In the genomic region with DNA sequence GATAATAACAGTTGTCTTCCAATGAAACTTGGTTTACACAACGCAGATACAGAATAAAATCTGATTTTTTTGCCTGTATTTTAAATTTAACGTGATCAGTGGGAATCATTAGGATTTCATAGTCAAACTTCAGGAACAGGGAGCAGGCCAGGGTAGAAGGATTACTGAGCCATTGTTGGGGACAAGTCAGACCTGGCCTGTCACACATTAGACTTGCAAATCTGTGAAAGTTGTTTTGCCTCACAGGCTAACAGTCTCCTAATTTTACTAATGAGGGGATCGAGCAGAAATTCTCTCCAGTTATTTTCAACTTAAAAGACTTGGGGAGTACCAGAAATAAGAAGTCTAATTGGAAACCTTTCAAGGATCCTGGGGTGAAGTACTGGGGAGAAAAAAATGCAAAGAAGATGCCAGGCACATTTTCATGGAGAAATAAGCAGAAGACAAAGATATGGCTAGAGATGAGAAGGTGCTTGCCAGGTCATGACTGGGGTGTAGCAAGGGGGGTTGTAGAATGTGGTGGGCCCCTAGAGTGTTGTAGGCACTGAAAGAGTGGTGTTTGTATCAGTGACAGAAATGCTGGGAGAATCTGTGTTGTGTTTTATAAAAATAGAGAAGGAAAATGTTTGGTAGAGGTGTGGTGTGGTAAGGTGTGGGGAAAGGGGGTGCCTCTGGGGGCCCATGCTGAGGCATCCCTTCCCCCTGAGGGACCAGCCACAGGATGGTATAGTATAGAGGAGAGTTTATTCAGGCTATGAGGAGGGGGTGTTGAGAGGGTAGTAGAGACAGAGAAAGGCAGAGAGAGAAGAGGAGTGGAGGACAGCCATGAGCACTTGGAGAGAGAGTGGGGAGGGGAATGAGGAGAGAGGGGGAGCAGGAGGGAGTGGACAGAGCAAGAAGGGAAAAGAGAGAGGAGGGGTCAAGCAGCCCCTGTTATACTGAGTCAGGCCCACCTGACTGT, we compare ENCODE assay signal across 25 mouse cellular contexts.
DNase-seq lines count a peak whose midpoint lies in the region; ATAC-seq lines count a peak whose summit lies in the region.
"Had no signal": no experiment of that assay in that cellular context is flagged by ENCODE, and none has a peak within 500 bp of the region (broad histone marks: within the 10 kb centered on the region; RNA-seq: fewer than 3 reads in every experiment).

No protein-coding gene starts in this region.

- no peak overlapping the region for H3K4me2 ChIP-seq in midbrain, embryonic 13.5 days (replicated peaks)
- no peak overlapping the region for H3K4me2 ChIP-seq in midbrain, embryonic 15.5 days
- H3K4me2 ChIP-seq in forebrain, embryonic 13.5 days, result no peak overlapping the region
- no peak overlapping the region for H3K4me2 ChIP-seq in midbrain, embryonic 16.5 days (ENCODE audit: low read length)
- H3K4me2 ChIP-seq: heart, embryonic 13.5 days; limb, embryonic 15.5 days; lung, embryonic 14.5 days; neural tube, embryonic 12.5 days had no signal

- ATAC-seq in frontal cortex, adult (ENCODE audit: low TSS enrichment), result 0 out of 2 replicates have a peak, but pooled peaks have one; percentile 47
- ATAC-seq in midbrain, embryonic 13.5 days, result peak; percentile 55; the same call in 1 of the 2 replicates
- no peak; the same call in 1 of the 2 replicates for ATAC-seq in midbrain, embryonic 15.5 days (replicated peaks)
- peak; percentile 88 for ATAC-seq in forebrain, embryonic 13.5 days
- ATAC-seq in midbrain, embryonic 16.5 days, result peak; percentile 71; the same call in 1 of the 2 replicates

- no peaks in the 10 kb centered on the region for H3K27me3 ChIP-seq in midbrain, embryonic 13.5 days
- H3K27me3 ChIP-seq in midbrain, embryonic 15.5 days (replicated peaks), result no peaks in the 10 kb centered on the region
- H3K27me3 ChIP-seq in forebrain, embryonic 13.5 days, result no peaks in the 10 kb centered on the region
- H3K27me3 ChIP-seq in midbrain, embryonic 16.5 days (ENCODE audit: control insufficient read depth, insufficient read depth, low read depth, low read length), result no peaks in the 10 kb centered on the region
- H3K27me3 ChIP-seq: heart, embryonic 13.5 days; limb, embryonic 15.5 days; megakaryocyte, embryonic 14.5 days; neural tube, embryonic 12.5 days had no signal

- no peak overlapping the region for H3K9ac ChIP-seq in midbrain, embryonic 13.5 days (replicated peaks)
- no peak overlapping the region for H3K9ac ChIP-seq in midbrain, embryonic 15.5 days
- no peak overlapping the region for H3K9ac ChIP-seq in forebrain, embryonic 13.5 days
- no peak overlapping the region for H3K9ac ChIP-seq in midbrain, embryonic 16.5 days (ENCODE audit: low read depth, low read length)
- H3K9ac ChIP-seq: heart, embryonic 13.5 days; limb, embryonic 15.5 days; liver, embryonic 14.5 days; lung, embryonic 14.5 days; neural tube, embryonic 12.5 days had no signal

- H3K4me3 ChIP-seq in midbrain, embryonic 13.5 days (replicated peaks), result no peak overlapping the region
- H3K4me3 ChIP-seq in midbrain, embryonic 15.5 days, result no peak overlapping the region
- no peak overlapping the region for H3K4me3 ChIP-seq in forebrain, embryonic 13.5 days
- no peak overlapping the region for H3K4me3 ChIP-seq in midbrain, embryonic 16.5 days (ENCODE audit: low read depth, low read length)
- H3K4me3 ChIP-seq: embryonic facial prominence, embryonic 10.5 days; heart, adult 2 months; heart, embryonic 13.5 days; limb, embryonic 15.5 days; megakaryocyte, embryonic 14.5 days; neural tube, embryonic 12.5 days had no signal

- no peaks in the 10 kb centered on the region for H3K36me3 ChIP-seq in midbrain, embryonic 13.5 days
- no peaks in the 10 kb centered on the region for H3K36me3 ChIP-seq in midbrain, embryonic 15.5 days (replicated peaks)
- no peaks in the 10 kb centered on the region for H3K36me3 ChIP-seq in forebrain, embryonic 13.5 days (ENCODE audit: poor library complexity, severe bottlenecking)
- no peaks in the 10 kb centered on the region for H3K36me3 ChIP-seq in midbrain, embryonic 16.5 days (ENCODE audit: control insufficient read depth, insufficient read depth, low read length)
- H3K36me3 ChIP-seq: embryonic facial prominence, embryonic 10.5 days; heart, embryonic 13.5 days; limb, embryonic 15.5 days; neural tube, embryonic 12.5 days had no signal

- H3K4me1 ChIP-seq in midbrain, embryonic 13.5 days (replicated peaks), result 0 out of 2 replicates have a peak, but pooled peaks cover 5% of the 10 kb centered on the region
- H3K4me1 ChIP-seq in midbrain, embryonic 15.5 days, result no peaks in the 10 kb centered on the region
- peaks cover 17% of the 10 kb centered on the region for H3K4me1 ChIP-seq in forebrain, embryonic 13.5 days
- H3K4me1 ChIP-seq in midbrain, embryonic 16.5 days (ENCODE audit: control insufficient read depth, insufficient read depth, low read length), result no peaks in the 10 kb centered on the region
- H3K4me1 ChIP-seq: embryonic facial prominence, embryonic 10.5 days; heart, embryonic 13.5 days; limb, embryonic 15.5 days; megakaryocyte, embryonic 14.5 days; neural tube, embryonic 12.5 days had no signal

- no peaks in the 10 kb centered on the region for H3K9me3 ChIP-seq in midbrain, embryonic 13.5 days
- no peaks in the 10 kb centered on the region for H3K9me3 ChIP-seq in midbrain, embryonic 15.5 days
- no peaks in the 10 kb centered on the region for H3K9me3 ChIP-seq in forebrain, embryonic 13.5 days (replicated peaks)
- H3K9me3 ChIP-seq in midbrain, embryonic 16.5 days (replicated peaks; ENCODE audit: control insufficient read depth, low read length, poor library complexity, severe bottlenecking), result no peaks in the 10 kb centered on the region
- H3K9me3 ChIP-seq: embryonic facial prominence, embryonic 10.5 days; heart, embryonic 13.5 days; limb, embryonic 15.5 days; neural tube, embryonic 12.5 days had no signal

- 32% methylated on average over 3 of the region's 3 CpGs for WGBS in midbrain, embryonic 13.5 days
- WGBS in midbrain, embryonic 15.5 days, result 32% methylated on average over 3 of the region's 3 CpGs
- 20% methylated on average over 3 of the region's 3 CpGs for WGBS in forebrain, embryonic 13.5 days
- 35% methylated on average over 3 of the region's 3 CpGs for WGBS in midbrain, embryonic 16.5 days

- no peak for DNase-seq in frontal cortex, postnatal 25 days (ENCODE audit: low spot score in 2 of 2)
- DNase-seq in kidney, postnatal 4 days, result no peak
- no peak for DNase-seq in adrenal gland, adult 18-20 months (ENCODE audit: low spot score in 2 of 2)
- DNase-seq: adrenal gland, adult 8-10 months; cerebellum, adult 9-11 months; gastrocnemius, postnatal 36 days; heart, adult 2 months; heart, postnatal 14 days; kidney, adult 11 months; left cerebral cortex, postnatal 4 days; lung, embryonic 14.5 days; lung, postnatal 36 days; right cerebral cortex, postnatal 4 days; thymus, postnatal 36 days had no signal

- no peak overlapping the region for H3K27ac ChIP-seq in midbrain, embryonic 13.5 days
- H3K27ac ChIP-seq in midbrain, embryonic 15.5 days, result no peak overlapping the region
- H3K27ac ChIP-seq in forebrain, embryonic 13.5 days, result peak overlapping the region; percentile 28
- no peak overlapping the region for H3K27ac ChIP-seq in midbrain, embryonic 16.5 days (ENCODE audit: low read length)
- H3K27ac ChIP-seq: embryonic facial prominence, embryonic 10.5 days; heart, adult 2 months; heart, embryonic 13.5 days; limb, embryonic 15.5 days; liver, embryonic 14.5 days; neural tube, embryonic 12.5 days had no signal
